8 mouse cellular contexts compared by ENCODE assay signal in genomic region chr19:38224685-38225060, GRCm38 (mm10). TPM values are rescaled to one million over a fixed set of nuclear protein-coding genes. Genes with fewer than 3 reads are reported as not detected.
A peak's percentile ranks its signal among the peaks of the same experiment; 100 is the strongest.
DNase-seq lines count a peak whose midpoint lies in the region; ATAC-seq and TF ChIP-seq lines count a peak whose summit lies in the region.

No protein-coding gene starts in this region.

- peak overlapping the region; percentile 97 for H3K4me2 ChIP-seq in myocyte (ENCODE audit: low read depth)

- TF ChIP-seq CTCF in G1E (IDR thresholded peaks at IDR 0.05; ENCODE audit: low read depth, low read length), result no peak

- peaks cover 4% of the 10 kb centered on the region for H3K4me1 ChIP-seq in heart, embryonic 10.5 days
- H3K4me1 ChIP-seq in G1E (ENCODE audit: insufficient read depth, low read depth, low read length), result peaks cover 17% of the 10 kb centered on the region
- H3K4me1 ChIP-seq in forebrain, embryonic 10.5 days, result peaks cover 12% of the 10 kb centered on the region

- H3K9me3 ChIP-seq in heart, embryonic 10.5 days, result no peaks in the 10 kb centered on the region
- H3K9me3 ChIP-seq in G1E (replicated peaks), result no peaks in the 10 kb centered on the region; the same call in 1 of the 2 replicates
- peaks cover 10% of the 10 kb centered on the region; the same call in 1 of the 2 replicates for H3K9me3 ChIP-seq in forebrain, embryonic 10.5 days

- no peaks in the 10 kb centered on the region for H3K79me2 ChIP-seq in myocyte (ENCODE audit: control insufficient read depth, insufficient read depth)

- 22% methylated on average over 9 of the region's 9 CpGs for WGBS in heart, embryonic 10.5 days
- 13% methylated on average over 9 of the region's 9 CpGs for WGBS in forebrain, embryonic 10.5 days

- H3ac ChIP-seq in myocyte (ENCODE audit: control insufficient read depth, insufficient read length), result no peak overlapping the region

- intact Hi-C loops in heart, postnatal 14 days (cut with DNase I), result no loop called here

- 0 out of 2 replicates have a peak overlapping the region, but pooled peaks have one; percentile 29 for H3K27ac ChIP-seq in heart, embryonic 10.5 days
- H3K27ac ChIP-seq in forebrain, embryonic 10.5 days, result peak overlapping the region; percentile 90

- 0 out of 2 replicates have a peak, but pooled peaks cover under 1% of the 10 kb centered on the region for H3K36me3 ChIP-seq in heart, embryonic 10.5 days
- peaks cover 15% of the 10 kb centered on the region for H3K36me3 ChIP-seq in G1E (replicated peaks)
- H3K36me3 ChIP-seq in forebrain, embryonic 10.5 days (replicated peaks), result peaks cover 2% of the 10 kb centered on the region; the same call in 1 of the 2 replicates
- H3K36me3 ChIP-seq in myocyte (ENCODE audit: control insufficient read depth, insufficient read depth), result no peaks in the 10 kb centered on the region

- no peak for ATAC-seq in G1E (ENCODE audit: extremely low read depth, insufficient number of reproducible peaks, low FRiP score, poor library complexity, severe bottlenecking)

- H3K4me3 ChIP-seq in heart, embryonic 10.5 days, result peak overlapping the region; percentile 84
- H3K4me3 ChIP-seq in G1E (ENCODE audit: low read depth, low read length) (peak overlapping the region; percentile 92; the same call in 1 of the 2 replicates), myocyte (peak overlapping the region; percentile 51)
- peak overlapping the region; percentile 76 for H3K4me3 ChIP-seq in forebrain, embryonic 10.5 days

- no peaks in the 10 kb centered on the region for H3K27me3 ChIP-seq in heart, embryonic 10.5 days (ENCODE audit: insufficient read depth, poor library complexity, severe bottlenecking)
- H3K27me3 ChIP-seq in G1E (ENCODE audit: insufficient read depth, low read length) (0 out of 2 replicates have a peak, but pooled peaks cover 3% of the 10 kb centered on the region), myocyte (ENCODE audit: control insufficient read depth, insufficient read depth, insufficient read length) (no peaks in the 10 kb centered on the region)
- H3K27me3 ChIP-seq in forebrain, embryonic 10.5 days (ENCODE audit: poor library complexity, severe bottlenecking), result no peaks in the 10 kb centered on the region

- DNase-seq in heart, embryonic 10.5 days (ENCODE audit: low spot score), result no peak
- DNase-seq in heart, postnatal 14 days, result no peak
- DNase-seq in G1E (ENCODE audit: low spot score), result no peak
- DNase-seq in forebrain, embryonic 10.5 days (ENCODE audit: extremely low spot score, low spot score), result no peak
- peak; percentile 33 to 50 for DNase-seq in layer of hippocampus, postnatal 36 days
- no peak for DNase-seq in urinary bladder, adult 2 months (ENCODE audit: low spot score)
- no peak for DNase-seq in spleen, postnatal 4 days (ENCODE audit: low spot score in 2 of 2)

- no peak for TF ChIP-seq POLR2A in myocyte (IDR thresholded peaks at IDR 0.05; ENCODE audit: insufficient read length, low read depth)

TF ChIP-seq in myocyte, 11 proteins besides CTCF, POLR2A, EP300 and RAD21:
- TF ChIP-seq TCF3 (IDR thresholded peaks at IDR 0.05; ENCODE audit: insufficient read length, low read depth), result no peak
- TF ChIP-seq USF1 (IDR thresholded peaks at IDR 0.05; ENCODE audit: low read depth), result no peak
- TF ChIP-seq REST (IDR thresholded peaks at IDR 0.05; ENCODE audit: insufficient read depth, insufficient read length), result no peak

RNA-seq across cellular contexts. Expression of gene Fra10ac1, which starts 0.7 kb away (rescaled TPM):
- polyA plus RNA-seq in heart, embryonic 10.5 days (2016; fragmentation: Nextera tagmentation; extraction: Ambion mirVana), result 32.2 and 39.7 TPM in 2 replicates
- total RNA-seq in heart, postnatal 14 days (2021), result 10 to 100 TPM; 11.2 to 12.1 TPM
- total RNA-seq in G1E (2014; fragmentation: Nextera tagmentation) (18.1 and 18.4 TPM in 2 replicates), G1E (2017) (23.2 and 23.9 TPM in 2 replicates)
- polyA plus RNA-seq in G1E (2012) (15.9 and 17.5 TPM in 2 replicates), myocyte (2012; fragmentation: generic; extraction: Trizol) (6.5 TPM)
- 45.8 and 47.6 TPM in 2 replicates for polyA plus RNA-seq in forebrain, embryonic 10.5 days (2016; fragmentation: Nextera tagmentation; extraction: Ambion mirVana)
- total RNA-seq in layer of hippocampus, postnatal 36 days (2021), result 10 to 100 TPM; 19.6 to 21.9 TPM
- polyA plus RNA-seq in urinary bladder, adult 2 months (2012; rRNA removed), result 18.4 and 21.1 TPM in 2 replicates

RNA-seq across cellular contexts. Expression of gene Lgi1, which starts 39.7 kb away (rescaled TPM):
- 0.16 and 0.38 TPM in 2 replicates for polyA plus RNA-seq in heart, embryonic 10.5 days (2016; fragmentation: Nextera tagmentation; extraction: Ambion mirVana)
- total RNA-seq in heart, postnatal 14 days (2021), result 1 to 10 TPM; 1.6 to 1.8 TPM
- total RNA-seq in G1E (2014; fragmentation: Nextera tagmentation) (0.08 TPM in 1 of 2 replicates, not detected in the other), G1E (2017) (0.17 and 0.38 TPM in 2 replicates)
- polyA plus RNA-seq in G1E (2012) (not detected in 2 replicates), myocyte (2012; fragmentation: generic; extraction: Trizol) (not detected)
- polyA plus RNA-seq in forebrain, embryonic 10.5 days (2016; fragmentation: Nextera tagmentation; extraction: Ambion mirVana), result 0.25 and 0.63 TPM in 2 replicates
- 100 to 1,000 TPM; 189 to 201 TPM for total RNA-seq in layer of hippocampus, postnatal 36 days (2021)
- 1.0 and 1.4 TPM in 2 replicates for polyA plus RNA-seq in urinary bladder, adult 2 months (2012; rRNA removed)

Comparison
In these comparisons a context has a peak if more than half of its experiments do, and no peak if none do; other contexts are left out.
1. DNase-seq: peak in layer of hippocampus, postnatal 36 days (2 of 2); none in heart, embryonic 10.5 days (single experiment), heart, postnatal 14 days (0 of 2), G1E (single experiment), forebrain, embryonic 10.5 days (single experiment), urinary bladder, adult 2 months (single experiment) and spleen, postnatal 4 days (0 of 2).
2. Peak in every context shown above with its lines, with median percentiles within 50 percentile points of each other: H3K4me3 ChIP-seq.